Mouse (Mus musculus) spleen, postnatal 10 days (tissue): ENCODE measurements around the gene Fnip2.

ENCODE experiments used
- DNase-seq, 2 experiments: peaks; one replicate each; pipeline ENCODE4 v3.0.0; 2021 to 2022; ENCODE audit warnings: low spot score in 2 of 2

The Fnip2 gene

DNA sequence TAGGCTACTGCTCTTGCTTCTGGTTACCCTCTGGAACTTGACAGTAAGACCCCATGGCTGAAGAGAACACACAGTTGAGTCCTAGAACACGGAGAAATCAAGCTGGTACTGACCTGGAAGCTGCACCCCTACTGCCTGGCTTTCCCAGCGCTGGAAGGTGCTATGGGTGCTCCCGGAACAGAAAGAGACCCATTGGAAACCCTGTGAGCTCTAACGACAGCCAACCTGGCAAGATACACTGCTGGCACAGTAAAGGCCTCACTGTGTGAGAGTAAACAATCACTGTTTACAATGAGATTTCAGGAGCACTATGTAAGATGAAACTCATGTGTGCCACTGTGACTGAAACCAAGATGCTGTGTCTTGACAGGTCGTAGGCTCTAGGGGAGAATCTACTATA, 152.5 kb downstream of the Fnip2 start:
- no peak for DNase-seq

DNA sequence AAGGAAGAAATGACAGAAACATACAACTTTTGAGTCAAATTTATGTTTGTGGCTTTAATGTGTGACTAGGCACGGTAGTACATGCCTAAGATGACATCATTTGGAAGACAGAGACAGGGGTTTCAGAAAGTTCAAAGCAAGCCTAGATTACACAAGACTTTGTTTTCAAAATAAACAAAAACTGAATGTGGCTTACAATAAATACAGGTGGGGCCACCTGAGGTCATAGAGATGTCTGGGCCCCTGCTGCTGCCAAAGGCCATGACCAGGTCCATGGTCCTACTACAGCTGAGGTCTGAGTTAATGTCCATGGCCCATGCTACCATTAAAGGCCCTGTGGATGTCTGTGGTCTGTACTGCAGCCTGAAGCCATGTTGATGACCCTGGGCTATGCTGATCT, 154.1 kb downstream of the Fnip2 start:
- no peak for DNase-seq

DNA sequence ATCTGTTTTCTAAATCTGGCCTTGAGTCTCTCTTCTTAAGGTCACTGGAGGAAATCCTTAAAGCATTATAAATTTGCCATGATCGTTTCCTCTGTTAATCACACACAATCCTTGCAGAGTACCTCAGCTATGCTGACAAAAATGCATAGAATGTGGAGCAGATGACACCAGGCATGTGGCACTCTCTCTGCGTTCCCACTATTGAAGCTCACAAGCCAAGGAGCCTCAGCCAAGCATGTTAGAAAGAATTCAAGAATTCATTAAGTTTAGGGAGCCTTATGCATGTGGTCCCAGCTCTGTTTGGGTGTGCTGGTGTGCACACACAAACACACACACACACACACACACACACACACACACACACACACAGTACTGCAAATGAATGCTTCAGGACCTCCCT, 155.9 kb downstream of the Fnip2 start:
- no peak for DNase-seq

DNA sequence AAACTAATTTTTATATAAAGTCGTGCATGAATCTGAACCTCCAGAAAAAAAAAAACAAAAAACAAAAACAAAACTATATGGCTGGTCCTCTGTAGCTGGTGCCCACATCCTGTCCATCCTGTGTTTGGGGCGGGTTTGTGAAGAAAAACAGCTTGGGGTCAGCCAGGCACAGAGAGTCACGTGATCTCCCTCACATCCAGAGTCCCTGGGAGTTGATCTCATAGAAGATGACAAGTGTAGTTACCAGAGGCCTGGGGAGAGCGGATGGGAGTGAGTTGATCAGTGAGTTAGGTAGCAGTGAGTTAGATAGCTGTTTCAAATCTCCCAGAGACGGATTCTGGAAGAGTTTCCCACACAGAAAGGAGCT, 157.0 kb downstream of the Fnip2 start:
- DNase-seq = no peak

DNA sequence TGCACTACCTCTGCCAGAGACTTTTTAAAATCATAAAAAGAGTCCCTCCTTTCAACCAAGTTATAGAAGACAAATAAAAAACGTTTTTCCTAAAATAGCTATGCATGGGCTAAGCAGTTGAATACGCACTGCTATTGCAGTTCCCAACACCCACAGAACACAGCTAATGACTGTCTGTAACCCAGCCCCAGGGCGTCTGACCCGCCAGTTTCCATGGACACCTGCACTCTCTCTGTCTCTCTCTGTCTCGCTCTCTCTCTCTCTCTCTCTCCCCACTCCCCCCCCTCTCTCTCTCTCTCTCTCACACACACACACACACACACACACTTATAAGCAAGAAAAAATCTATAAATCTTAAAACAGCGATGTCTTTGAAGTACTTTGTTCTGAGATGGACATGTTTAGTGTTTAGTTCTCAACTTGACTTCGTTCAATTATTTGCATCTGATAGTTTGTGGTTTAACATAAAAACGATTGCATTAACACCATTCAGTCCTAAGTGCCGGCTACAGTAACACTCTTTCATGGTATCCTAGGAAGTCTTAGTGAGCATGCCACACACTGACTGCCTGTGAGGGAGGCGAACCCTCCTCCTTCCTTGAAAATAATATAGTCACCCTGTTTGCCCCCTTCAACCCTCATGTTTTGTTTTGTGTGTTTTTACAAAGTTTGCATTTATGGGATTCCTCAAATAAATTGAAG, 157.5 kb downstream of the Fnip2 start:
- DNase-seq = no peak

DNA sequence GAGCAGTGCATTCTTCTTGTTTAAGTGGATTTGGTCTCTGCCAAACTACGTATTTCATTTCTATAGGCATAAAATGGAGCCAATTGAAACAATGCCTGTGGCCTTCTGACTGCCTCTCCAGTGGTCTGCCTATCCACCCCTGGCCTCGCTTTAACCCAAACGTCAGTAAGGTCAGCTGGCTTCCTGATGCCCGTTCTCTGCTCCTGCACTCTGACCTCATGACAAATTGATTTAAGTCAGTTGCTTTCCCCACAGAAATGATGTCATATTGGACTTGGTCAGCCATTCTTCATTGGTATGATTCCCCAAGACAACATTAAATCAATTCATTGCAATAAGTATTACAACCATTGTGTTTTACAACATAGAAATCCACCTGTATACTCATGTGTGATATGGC, 159.1 kb downstream of the Fnip2 start:
- DNase-seq = no peak
